Mouse (Mus musculus) small intestine, adult 2 months (tissue): ENCODE results near the gene 4930595D18Rik.

Source experiments
- CTCF ChIP-seq: fragments of 200-500 bp; IDR thresholded peaks from 2 replicates; pipeline ENCODE4 v1.5.1; 2012; ENCODE audit warnings: low read depth, mild to moderate bottlenecking, control low read depth, inconsistent platforms, low read length, moderate library complexity, mixed read lengths; ENCODE audit not compliant: insufficient replicate concordance, insufficient read length; ENCODE audit errors: extremely low read depth
- POLR2A ChIP-seq: fragments of 200-500 bp; IDR thresholded peaks from 2 replicates; pipeline ENCODE4 v1.6.1; 2012; ENCODE audit warnings: low read depth, mild to moderate bottlenecking, control low read depth, inconsistent platforms, low read length, moderate library complexity

DNA sequence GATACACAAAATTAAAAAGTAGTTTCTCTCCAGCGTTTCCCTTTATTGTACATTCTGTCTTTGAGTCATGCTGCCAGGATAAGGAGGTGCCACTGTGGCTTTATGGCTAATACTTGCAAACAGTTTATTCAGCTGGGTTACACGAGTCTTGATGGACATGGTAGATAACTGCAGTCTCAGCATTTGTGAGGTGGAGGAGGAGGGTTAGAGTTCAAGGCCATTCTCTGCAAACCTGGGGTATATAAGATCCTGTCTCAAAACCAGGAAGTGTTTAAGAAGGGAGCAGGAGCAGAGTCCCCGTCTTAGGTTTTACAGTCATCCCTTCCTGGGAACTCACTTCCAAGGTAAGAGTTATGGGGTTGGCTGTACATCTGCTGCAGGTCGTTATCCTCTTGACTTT, 12.3 kb upstream of the 4930595D18Rik start:
- TF ChIP-seq CTCF (no peak), POLR2A (no peak)
